Mouse (Mus musculus) midbrain, embryonic 11.5 days (tissue): ENCODE results near the gene Rack1. TPM values are rescaled to one million over a fixed set of nuclear protein-coding genes. Genes with fewer than 3 reads are reported as not detected.

Experiments used
- ATAC-seq: fragments of 200-750 bp; cut with Nextera tagmentation; 2 replicates; pipeline ENCODE4 v1.8.0; 2017; ENCODE audit warnings: moderate TSS enrichment, moderate library complexity; ENCODE audit not compliant: low FRiP score
- DNase-seq: peaks from one replicate; pipeline ENCODE4 v3.0.0; 2015; ENCODE audit warnings: low spot score; ENCODE audit errors: missing footprints
- H3K27ac ChIP-seq: fragments of 300-500 bp; sonication (generic); 2 replicates; pipeline ENCODE4 v1.5.1; 2014; ENCODE audit warnings: low read depth, low read length
- H3K27me3 ChIP-seq: fragments of 300-500 bp; sonication (generic); 2 replicates; pipeline ENCODE4 v1.6.1; 2014; ENCODE audit warnings: mild to moderate bottlenecking, low read length, moderate library complexity, mixed read lengths; ENCODE audit not compliant: control insufficient read depth, insufficient read depth
- H3K36me3 ChIP-seq: fragments of 300-500 bp; sonication (generic); 2 replicates; pipeline ENCODE4 v1.6.1; 2014; ENCODE audit warnings: mild to moderate bottlenecking, low read length, moderate library complexity, mixed read lengths; ENCODE audit not compliant: control insufficient read depth, insufficient read depth
- H3K4me1 ChIP-seq: fragments of 300-500 bp; sonication (generic); 2 replicates; pipeline ENCODE4 v1.6.1; 2014; ENCODE audit warnings: low read length; ENCODE audit not compliant: control insufficient read depth, insufficient read depth
- H3K4me2 ChIP-seq: fragments of 300-500 bp; sonication (generic); 2 replicates; pipeline ENCODE4 v1.6.1; 2014; ENCODE audit warnings: mild to moderate bottlenecking, moderate library complexity
- H3K4me3 ChIP-seq: fragments of 300-500 bp; sonication (generic); 2 replicates; pipeline ENCODE4 v1.5.1; 2014; ENCODE audit warnings: low read depth, low read length
- H3K9ac ChIP-seq: fragments of 300-500 bp; sonication (generic); 2 replicates; pipeline ENCODE4 v1.6.1; 2014; ENCODE audit warnings: low read length
- H3K9me3 ChIP-seq: fragments of 300-500 bp; sonication (generic); 2 replicates; pipeline ENCODE4 v1.6.1; 2016; ENCODE audit warnings: low read length; ENCODE audit not compliant: control insufficient read depth
- WGBS: fragments of 180-500 bp; shearing (Covaris S2); extraction: QIAGEN DNeasy Blood & Tissue Kit; methylation state at CpG from one replicate; pipeline ENCODE4 v1.1.7; 2014; 5-methylcytosine and 5-hydroxymethylcytosine counted together
- polyA plus RNA-seq: library from polyadenylated mRNA; unstranded; fragments of >200 nt; fragmentation: Nextera tagmentation; extraction: Ambion mirVana; gene quantifications from 2 replicates; pipeline ENCODE4 v1.2.1, GENCODE M21; 2014

The Rack1 gene
- polyA plus RNA-seq, 1 experiment from 2014 or later: 633 TPM

GRCm38 (mm10) chr11:48775483-48775882, 24.6 kb upstream of the Rack1 start:
- no peak overlapping the region for H3K4me2 ChIP-seq

GRCm38 (mm10) chr11:48776664-48777063, 23.5 kb upstream of the Rack1 start:
- 45% methylated on average over 9 of the region's 9 CpGs for WGBS
- ATAC-seq (peak; percentile 6; the same call in 1 of the 2 replicates), DNase-seq (no peak)
- no peaks in the 10 kb centered on the region for H3K9me3 ChIP-seq
- H3K4me2 ChIP-seq: no peak overlapping the region
- no peaks in the 10 kb centered on the region for H3K27me3 ChIP-seq
- H3K36me3 ChIP-seq: no peaks in the 10 kb centered on the region
- no peak overlapping the region for H3K27ac ChIP-seq
- no peak overlapping the region for H3K4me3 ChIP-seq
- no peak overlapping the region for H3K9ac ChIP-seq
- no peaks in the 10 kb centered on the region for H3K4me1 ChIP-seq

More at GRCm38 (mm10) chr11:48775483-48775882, 24.6 kb upstream of the Rack1 start:
- peak; percentile 94 for DNase-seq
- Histone ChIP-seq H3K9ac (no peak overlapping the region), H3K4me3 (no peak overlapping the region), H3K9me3 (no peaks in the 10 kb centered on the region), H3K36me3 (no peaks in the 10 kb centered on the region), H3K4me1 (no peaks in the 10 kb centered on the region), H3K27me3 (no peaks in the 10 kb centered on the region), H3K27ac (no peak overlapping the region)
- peak; percentile 13; the same call in 1 of the 2 replicates for ATAC-seq
- 5% methylated on average over 7 of the region's 7 CpGs for WGBS

- Histone ChIP-seq H3K4me2 (no peak overlapping the region), H3K36me3 (no peaks in the 10 kb centered on the region), H3K27ac (no peak overlapping the region), H3K9me3 (no peaks in the 10 kb centered on the region), H3K4me3 (no peak overlapping the region), H3K27me3 (no peaks in the 10 kb centered on the region), H3K9ac (no peak overlapping the region), H3K4me1 (no peaks in the 10 kb centered on the region)
- DNase-seq (no peak), ATAC-seq (no peak)
- WGBS: 93% methylated on average over 9 of the region's 9 CpGs
Measured at GRCm38 (mm10) chr11:48777303-48777702, 22.8 kb upstream of the Rack1 start.

GRCm38 (mm10) chr11:48779450-48779849, 20.7 kb upstream of the Rack1 start:
- ATAC-seq: no peak
- Histone ChIP-seq H3K9ac (no peak overlapping the region), H3K4me2 (no peak overlapping the region), H3K36me3 (no peaks in the 10 kb centered on the region), H3K9me3 (no peaks in the 10 kb centered on the region), H3K4me3 (no peak overlapping the region), H3K4me1 (no peaks in the 10 kb centered on the region), H3K27ac (no peak overlapping the region), H3K27me3 (no peaks in the 10 kb centered on the region)
- 38% methylated on average over 7 of the region's 7 CpGs for WGBS
- DNase-seq: no peak

GRCm38 (mm10) chr11:48782243-48782642, 17.9 kb upstream of the Rack1 start:
- Histone ChIP-seq H3K4me2 (no peak overlapping the region), H3K4me3 (no peak overlapping the region), H3K4me1 (no peaks in the 10 kb centered on the region), H3K27ac (no peak overlapping the region), H3K9me3 (no peaks in the 10 kb centered on the region), H3K9ac (no peak overlapping the region), H3K27me3 (no peaks in the 10 kb centered on the region), H3K36me3 (no peaks in the 10 kb centered on the region)
- DNase-seq (no peak), ATAC-seq (no peak)
- WGBS: 88% methylated on average over 4 of the region's 4 CpGs

GRCm38 (mm10) chr11:48787455-48788211, 12.5 kb upstream of the Rack1 start:
- WGBS: 49% methylated on average over 10 of the region's 10 CpGs
- no peaks in the 10 kb centered on the region for H3K9me3 ChIP-seq
- no peaks in the 10 kb centered on the region for H3K4me1 ChIP-seq
- H3K9ac ChIP-seq: 0 out of 2 replicates have a peak overlapping the region, but pooled peaks have one; percentile 9
- H3K36me3 ChIP-seq: no peaks in the 10 kb centered on the region
- ATAC-seq (peak; percentile 75), DNase-seq (peak; percentile 77)
- peak overlapping the region; percentile 35; the same call in 1 of the 2 replicates for H3K4me3 ChIP-seq
- H3K27ac ChIP-seq: no peak overlapping the region
- H3K4me2 ChIP-seq: peak overlapping the region; percentile 52
- H3K27me3 ChIP-seq: no peaks in the 10 kb centered on the region

- Histone ChIP-seq H3K36me3 (no peaks in the 10 kb centered on the region), H3K4me1 (no peaks in the 10 kb centered on the region), H3K4me2 (peak overlapping the region; percentile 52), H3K27me3 (no peaks in the 10 kb centered on the region), H3K27ac (no peak overlapping the region), H3K9ac (peak overlapping the region; percentile 57), H3K9me3 (no peaks in the 10 kb centered on the region), H3K4me3 (peak overlapping the region; percentile 35)
- DNase-seq (peak; percentile 97), ATAC-seq (peak; percentile 79)
- WGBS: 11% methylated on average over 16 of the region's 16 CpGs
Measured at GRCm38 (mm10) chr11:48788311-48789089, 11.6 kb upstream of the Rack1 start.

- peak; percentile 73 for DNase-seq
- WGBS: 84% methylated on average over 5 of the region's 5 CpGs
Measured at GRCm38 (mm10) chr11:48789215-48789614, 10.9 kb upstream of the Rack1 start.

More at GRCm38 (mm10) chr11:48789215-48789614, 10.9 kb upstream of the Rack1 start:
- Histone ChIP-seq H3K4me3 (no peak overlapping the region), H3K9ac (no peak overlapping the region), H3K27ac (no peak overlapping the region), H3K4me1 (no peaks in the 10 kb centered on the region), H3K27me3 (no peaks in the 10 kb centered on the region), H3K4me2 (no peak overlapping the region), H3K36me3 (no peaks in the 10 kb centered on the region), H3K9me3 (no peaks in the 10 kb centered on the region)
- ATAC-seq: no peak
